Mouse (Mus musculus) neural tube, postnatal 0 days (tissue): ENCODE measurements around the gene Olfr1097. TPM values are rescaled to one million over a fixed set of nuclear protein-coding genes. Genes with fewer than 3 reads are reported as not detected.

Experiments
- polyA plus RNA-seq: library from polyadenylated mRNA; unstranded; fragments of >200 nt; fragmentation: Nextera tagmentation; extraction: Ambion mirVana; gene quantifications from 2 replicates; pipeline ENCODE4 v1.2.1, GENCODE M21; 2015

The Olfr1097 gene
- polyA plus RNA-seq: not detected in 2 replicates

GRCm38 (mm10) chr2:86892116-86892515 is at the start of gene Olfr1097:
Gene Olfr1097 (minus strand): TSS chr2:86892216.

GRCm38 (mm10) chr2:86924445-86924844 is 32.4 kb upstream of the Olfr1097 start, which contains the start of gene Olfr1098:
Gene Olfr1098 (minus strand): TSS chr2:86924545.

GRCm38 (mm10) chr2:86874702-86875101 is 17.3 kb downstream of the Olfr1097 start, which contains the start of gene Gm13723:
Gene Gm13723 (minus strand): TSS chr2:86874802.

DNA sequence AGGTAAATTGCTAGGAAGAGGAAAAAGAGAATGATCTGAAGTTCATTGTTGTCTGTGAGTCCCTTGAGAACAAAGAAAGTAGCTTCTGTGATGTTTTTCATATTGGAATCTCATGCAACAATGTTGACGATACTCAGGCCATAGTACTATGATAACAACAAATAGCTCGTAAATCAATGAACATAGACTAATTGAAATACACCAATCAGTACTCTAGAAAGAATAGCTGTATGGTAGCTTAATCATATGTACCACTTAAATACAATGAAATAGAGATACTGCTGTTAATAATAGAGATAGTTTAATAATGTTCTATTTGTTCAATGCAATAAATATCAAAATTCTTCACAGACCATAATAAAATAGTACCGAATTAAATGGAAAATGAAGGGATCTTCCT is 40.4 kb downstream of the Olfr1097 start, which contains the start of gene Olfr1095:
Gene Olfr1095 (minus strand): TSS at position 101 of the 400 bp plus-strand sequence.

Other genes starting within 250 kb of the Olfr1097 start
- not detected in 2 replicates for gene Olfr1085, start 230.2 kb downstream of the Olfr1097 start, polyA plus RNA-seq
- not detected in 2 replicates for gene Olfr1086, start 212.1 kb downstream of the Olfr1097 start, polyA plus RNA-seq
- not detected in 2 replicates for gene Olfr1087, start 193.8 kb downstream of the Olfr1097 start, polyA plus RNA-seq
- gene Olfr1089, start 158.5 kb downstream of the Olfr1097 start, polyA plus RNA-seq: not detected in 2 replicates
- gene Olfr1090, start 133.2 kb downstream of the Olfr1097 start, polyA plus RNA-seq: not detected in 2 replicates
- not detected in 2 replicates for gene Olfr1093, start 109.7 kb downstream of the Olfr1097 start, polyA plus RNA-seq
- gene Olfr141, start 82.2 kb downstream of the Olfr1097 start, polyA plus RNA-seq: not detected in 2 replicates
- gene Olfr1094, start 67.6 kb downstream of the Olfr1097 start, polyA plus RNA-seq: not detected in 2 replicates
- not detected in 2 replicates for gene Olfr1095, start 40.5 kb downstream of the Olfr1097 start, polyA plus RNA-seq
- not detected in 2 replicates for gene Gm13723, start 17.4 kb downstream of the Olfr1097 start, polyA plus RNA-seq
- not detected in 2 replicates for gene Olfr1098, start 32.3 kb upstream of the Olfr1097 start, polyA plus RNA-seq
- gene Olfr1099, start 68.5 kb upstream of the Olfr1097 start, polyA plus RNA-seq: not detected in 2 replicates
- not detected in 2 replicates for gene Olfr1100, start 87.7 kb upstream of the Olfr1097 start, polyA plus RNA-seq
- not detected in 2 replicates for gene Olfr1101, start 99.0 kb upstream of the Olfr1097 start, polyA plus RNA-seq
- gene Olfr1102, start 106.2 kb upstream of the Olfr1097 start, polyA plus RNA-seq: not detected in 2 replicates
- not detected in 2 replicates for gene Olfr1104, start 134.9 kb upstream of the Olfr1097 start, polyA plus RNA-seq
- gene Olfr1105, start 144.3 kb upstream of the Olfr1097 start, polyA plus RNA-seq: not detected in 2 replicates
- gene Olfr1106, start 160.1 kb upstream of the Olfr1097 start, polyA plus RNA-seq: not detected in 2 replicates
- gene Olfr1107, start 183.6 kb upstream of the Olfr1097 start, polyA plus RNA-seq: not detected in 2 replicates
- not detected in 2 replicates for gene Olfr1109, start 203.8 kb upstream of the Olfr1097 start, polyA plus RNA-seq
- gene Olfr259, start 222.4 kb upstream of the Olfr1097 start, polyA plus RNA-seq: not detected in 2 replicates
- not detected in 2 replicates for gene Olfr1110, start 248.1 kb upstream of the Olfr1097 start, polyA plus RNA-seq